Mouse (Mus musculus) embryo, embryonic 11.5 days (tissue): Measurements from ENCODE around the gene Coro1a.
"Not testable (repeated sequence)": the region's sequence is repeated elsewhere in the genome, so short reads cannot be mapped to it uniquely, and the experiment has no call there.

Source experiments
- DNase-seq: peaks from one replicate; pipeline ENCODE4 v3.0.0-alpha.2; 2012; ENCODE audit warnings: low read depth, low spot score

Coro1a gene

GRCm38 (mm10) chr7:126689021-126689420, 18.6 kb downstream of the Coro1a start:
- no peak for DNase-seq

GRCm38 (mm10) chr7:126688156-126688555, 19.4 kb downstream of the Coro1a start:
- not testable (repeated sequence) for DNase-seq

GRCm38 (mm10) chr7:126681221-126681620, 26.4 kb downstream of the Coro1a start:
- DNase-seq, result no peak

- no peak for DNase-seq
These were observed 27.9 kb downstream of the Coro1a start for GRCm38 (mm10) chr7:126679683-126680082.

GRCm38 (mm10) chr7:126678545-126679341, 28.8 kb downstream of the Coro1a start:
- no peak for DNase-seq

DNA sequence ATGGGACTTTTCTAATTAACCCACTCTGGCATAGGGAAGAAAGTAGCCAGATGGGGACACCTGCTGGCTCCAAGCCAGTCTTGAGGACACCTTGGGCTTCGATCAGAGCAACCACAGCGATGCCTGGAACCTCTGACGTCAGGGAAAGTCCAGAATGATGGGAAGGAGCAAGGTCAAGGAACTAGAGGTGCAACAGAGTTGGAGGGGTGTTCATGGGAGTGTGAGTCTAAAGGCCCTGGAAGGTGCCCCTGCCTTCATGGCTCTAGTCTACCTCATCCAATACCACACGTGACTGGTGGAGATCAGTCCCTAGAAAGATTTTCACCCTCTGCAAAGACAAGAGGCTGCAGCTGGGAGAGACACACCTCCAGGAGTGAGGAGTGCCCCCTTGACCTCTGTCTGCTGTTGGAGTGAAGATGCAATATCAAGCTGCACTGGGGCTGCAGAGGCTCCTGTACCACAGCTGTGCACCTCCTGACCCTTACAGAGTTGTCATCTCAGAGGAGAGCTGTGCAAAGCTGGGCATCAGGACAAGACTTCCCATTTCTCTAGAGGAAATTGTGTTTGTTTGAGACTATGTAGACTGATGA, 30.9 kb downstream of the Coro1a start:
- DNase-seq, result no peak

DNA sequence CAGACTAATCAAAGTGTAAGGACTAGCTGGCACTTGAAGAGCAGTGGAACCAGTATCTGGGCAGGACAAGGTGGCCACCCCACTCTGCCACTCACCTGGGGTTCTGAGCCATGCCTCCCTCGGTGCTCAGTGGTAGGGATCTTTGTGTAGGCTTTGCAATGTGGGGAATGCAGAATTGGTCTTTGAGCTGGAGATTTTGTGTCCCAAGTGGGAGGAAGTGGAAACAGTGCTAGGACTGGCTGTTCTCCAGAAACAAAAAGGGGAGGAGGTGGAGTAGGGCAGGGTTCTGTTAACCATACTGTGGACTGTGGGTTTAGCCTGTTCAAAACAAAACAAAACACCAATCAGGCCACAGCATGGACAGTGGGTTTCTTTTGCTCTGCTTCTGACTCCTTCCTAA, 31.4 kb downstream of the Coro1a start, which contains the start of gene Sult1a1:
Gene Sult1a1, minus strand, starts transcription at position 226 of the 400 bp plus-strand sequence.
- DNase-seq, result no peak

DNA sequence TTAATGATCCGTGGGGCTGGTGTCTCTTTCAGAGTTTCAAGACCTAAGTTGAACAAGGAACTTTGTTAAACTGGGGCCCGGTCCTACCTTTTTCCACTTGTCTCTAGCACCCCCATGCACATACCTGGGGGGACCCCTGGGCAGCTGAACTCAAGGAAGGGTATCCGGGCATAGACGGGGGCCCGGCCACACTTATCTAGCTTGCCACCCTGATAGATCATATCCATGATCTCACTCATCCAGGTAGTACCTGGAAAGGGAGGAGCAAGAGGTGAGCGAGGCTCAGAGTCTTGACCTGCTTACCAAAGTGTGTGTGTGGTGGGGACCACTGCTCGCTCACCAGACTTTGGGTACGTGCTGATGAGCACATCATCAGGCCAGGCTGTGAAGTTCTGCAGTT, 32.5 kb downstream of the Coro1a start:
- DNase-seq, result no peak

GRCm38 (mm10) chr7:126672111-126672510, 35.5 kb downstream of the Coro1a start:
- no peak for DNase-seq

- no peak for DNase-seq
These were observed 37.4 kb downstream of the Coro1a start for GRCm38 (mm10) chr7:126670152-126670551.

- DNase-seq, result no peak
These were observed 39.1 kb downstream of the Coro1a start for GRCm38 (mm10) chr7:126668452-126668851.

DNA sequence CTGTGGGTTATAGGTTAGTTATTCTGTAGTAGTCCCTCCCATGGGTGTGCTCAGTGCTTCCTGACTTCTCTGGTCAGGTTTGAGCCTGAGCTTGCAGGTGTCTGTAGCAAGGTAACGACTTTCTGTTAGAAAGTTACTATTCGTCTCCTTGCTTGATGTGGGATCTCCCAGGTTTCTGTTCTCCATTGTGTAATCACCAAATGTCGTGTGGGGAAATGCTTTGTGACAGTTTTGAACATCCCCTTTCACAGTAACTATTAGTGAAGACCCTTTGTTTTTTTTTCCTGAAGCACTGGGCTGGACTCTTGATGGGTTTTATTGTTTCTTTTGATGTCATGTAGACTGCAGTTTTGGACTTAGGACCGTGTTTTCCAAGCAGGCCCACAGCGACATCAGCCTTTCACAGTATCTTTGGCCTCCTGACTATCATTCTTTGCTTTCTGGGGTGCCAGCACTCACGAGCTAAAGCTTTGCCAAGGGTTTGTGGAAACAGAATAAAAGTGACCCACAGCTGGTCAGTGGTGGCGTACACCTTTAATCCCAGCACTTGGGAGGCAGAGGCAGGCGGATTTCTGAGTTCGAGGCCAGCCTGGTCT, 40.0 kb downstream of the Coro1a start:
- no peak for DNase-seq

DNA sequence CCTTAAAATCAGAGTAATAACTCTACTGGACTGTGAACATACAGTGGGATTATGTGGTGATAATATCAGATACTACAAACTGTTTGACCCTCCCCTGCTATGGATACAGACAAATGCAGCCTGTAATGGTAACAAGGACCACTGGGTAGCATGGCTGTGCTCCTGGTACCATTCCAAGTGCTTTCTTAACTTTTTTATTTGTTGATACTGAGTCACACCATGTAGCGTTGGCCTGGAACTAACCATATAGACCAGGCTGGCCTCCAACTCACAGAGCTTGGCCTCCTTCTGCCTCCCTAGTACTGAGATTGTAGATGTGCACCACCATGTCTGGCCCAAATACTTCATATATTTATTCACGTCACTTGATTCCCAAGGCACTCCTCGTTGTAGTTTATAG, 42.3 kb downstream of the Coro1a start:
- no peak for DNase-seq

GRCm38 (mm10) chr7:126663646-126664045, 43.9 kb downstream of the Coro1a start:
- no peak for DNase-seq

DNA sequence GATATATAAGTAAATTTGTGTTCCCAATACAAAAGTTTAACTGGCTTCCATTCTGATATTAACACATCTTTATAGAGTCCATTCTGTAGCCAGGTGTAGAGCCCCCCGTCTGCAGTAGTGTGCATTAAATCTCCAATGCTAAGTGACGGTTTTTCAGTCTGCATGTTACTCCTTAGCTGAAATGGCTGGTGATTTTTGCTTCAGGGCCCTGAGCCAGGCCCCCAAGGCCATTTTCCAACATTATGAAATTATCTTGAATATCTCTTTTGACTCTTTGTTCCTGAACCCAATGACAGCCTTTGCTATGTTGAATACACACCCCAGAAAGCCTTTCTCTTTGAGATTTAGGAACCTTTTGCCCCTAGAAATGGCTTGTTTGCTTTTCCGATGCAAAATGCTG, 47.8 kb downstream of the Coro1a start:
- DNase-seq, result no peak

DNA sequence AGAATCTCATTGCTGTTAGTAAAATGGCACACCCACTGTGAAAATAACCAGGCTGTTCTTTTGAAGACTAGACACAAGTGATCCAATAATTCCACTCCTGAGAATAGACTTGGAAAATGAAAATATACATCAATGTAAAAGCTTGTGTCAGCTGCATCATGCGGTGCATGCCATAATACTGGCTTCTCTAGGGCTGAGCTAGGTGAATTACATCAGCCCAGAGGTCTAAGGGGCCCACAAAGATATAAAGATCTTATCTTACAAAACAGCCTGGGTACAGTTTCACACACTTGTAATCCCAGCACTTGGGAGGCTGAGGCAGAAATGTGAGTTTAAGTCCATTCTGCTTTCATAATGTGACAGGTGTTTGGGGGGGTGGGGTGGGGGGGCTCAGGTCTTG, 50.1 kb downstream of the Coro1a start:
- no peak for DNase-seq

- no peak for DNase-seq
These were observed 51.9 kb downstream of the Coro1a start for GRCm38 (mm10) chr7:126655695-126656094.

DNA sequence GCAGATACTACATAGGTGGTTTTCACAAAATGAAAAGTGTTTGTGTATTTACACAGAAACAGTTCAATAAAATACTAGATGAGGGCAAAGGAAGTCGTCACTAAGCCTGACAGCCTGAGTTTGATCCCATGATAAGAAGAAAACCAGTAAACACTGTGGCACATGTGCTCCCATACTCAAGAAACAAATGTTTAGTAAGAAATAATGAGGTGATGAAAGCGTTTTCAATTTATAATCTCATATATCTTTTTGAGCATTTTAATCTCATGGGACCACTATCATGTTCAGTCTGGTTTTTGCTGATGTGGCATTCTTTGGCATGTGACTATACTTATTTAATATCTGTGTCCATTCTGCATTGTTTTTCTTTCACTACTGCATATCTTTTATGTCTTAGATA, 53.6 kb downstream of the Coro1a start:
- DNase-seq, result no peak

GRCm38 (mm10) chr7:126650852-126651251, 56.7 kb downstream of the Coro1a start:
- no peak for DNase-seq
